ENCODE assay signal across 29 mouse cellular contexts in genomic region chr1:172159970-172160369, GRCm38 (mm10). TPM values are rescaled to one million over a fixed set of nuclear protein-coding genes. Genes with fewer than 3 reads are reported as not detected.
DNase-seq lines count a peak whose midpoint lies in the region; ATAC-seq and TF ChIP-seq lines count a peak whose summit lies in the region.
"Had no signal": no experiment of that assay in that cellular context is flagged by ENCODE, and none has a peak within 500 bp of the region (broad histone marks: within the 10 kb centered on the region; RNA-seq: fewer than 3 reads in every experiment).

No protein-coding gene starts in this region.

- DNase-seq in heart, adult 9 months (ENCODE audit: low spot score in 2 of 2), result no peak
- DNase-seq in heart, postnatal 0 days (ENCODE audit: low spot score), result no peak
- no peak for DNase-seq in heart, adult 18-20 months
- DNase-seq in lung, embryonic 14.5 days, result peak; percentile 30
- DNase-seq in lung, postnatal 0 days (ENCODE audit: low spot score), result no peak
- DNase-seq: adrenal gland, postnatal 25 days; B cell, adult 2 months; cerebellum, adult 11-12 months; cerebellum, adult 9-11 months; embryo, embryonic 11 days; kidney, adult 11 months; kidney, postnatal 25 days; lung, adult 18-20 months; lung, postnatal 14 days; retina, postnatal 1 day; right cerebral cortex, postnatal 14 days; thymus, postnatal 4 days had no signal

- WGBS in heart, embryonic 12.5 days, result 34% methylated on average over 4 of the region's 4 CpGs
- WGBS in heart, postnatal 0 days, result 21% methylated on average over 4 of the region's 4 CpGs
- WGBS in lung, embryonic 14.5 days, result 6% methylated on average over 4 of the region's 4 CpGs
- 8% methylated on average over 4 of the region's 4 CpGs for WGBS in lung, postnatal 0 days

- no peak for ATAC-seq in heart, embryonic 12.5 days (ENCODE audit: insufficient number of reproducible peaks, low FRiP score)
- no peak for ATAC-seq in heart, postnatal 0 days (ENCODE audit: insufficient read depth, low read depth)
- no peak for ATAC-seq in lung, embryonic 14.5 days (ENCODE audit: insufficient read depth)
- ATAC-seq in lung, postnatal 0 days, result no peak
- no peak for ATAC-seq in megakaryocyte-erythroid progenitor cell, adult 5-6 weeks (replicated peaks; ENCODE audit: low FRiP score, low TSS enrichment, poor library complexity, severe bottlenecking)
- ATAC-seq: forebrain, embryonic 14.5 days; hindbrain, embryonic 16.5 days; liver, embryonic 12.5 days; midbrain, embryonic 15.5 days had no signal

- no peak overlapping the region for H3K9ac ChIP-seq in heart, embryonic 12.5 days
- H3K9ac ChIP-seq in heart, postnatal 0 days (replicated peaks; ENCODE audit: low read depth, low read length), result no peak overlapping the region
- H3K9ac ChIP-seq in lung, embryonic 14.5 days, result no peak overlapping the region
- H3K9ac ChIP-seq in lung, postnatal 0 days (replicated peaks; ENCODE audit: low read depth), result no peak overlapping the region
- H3K9ac ChIP-seq: embryonic facial prominence, embryonic 12.5 days; kidney, embryonic 15.5 days; limb, embryonic 13.5 days; liver, embryonic 12.5 days; midbrain, embryonic 15.5 days; neural tube, embryonic 15.5 days had no signal

- no peaks in the 10 kb centered on the region for H3K9me3 ChIP-seq in heart, embryonic 12.5 days (replicated peaks)
- no peaks in the 10 kb centered on the region for H3K9me3 ChIP-seq in heart, postnatal 0 days (replicated peaks; ENCODE audit: control insufficient read depth, low read length)
- no peaks in the 10 kb centered on the region for H3K9me3 ChIP-seq in lung, embryonic 14.5 days (ENCODE audit: low read depth, low read length)
- no peaks in the 10 kb centered on the region for H3K9me3 ChIP-seq in lung, postnatal 0 days (ENCODE audit: low read length)
- H3K9me3 ChIP-seq: embryonic facial prominence, embryonic 12.5 days; kidney, embryonic 15.5 days; limb, embryonic 13.5 days; liver, embryonic 12.5 days; midbrain, embryonic 10.5 days; midbrain, embryonic 15.5 days; neural tube, embryonic 15.5 days had no signal

- H3K27ac ChIP-seq in heart, embryonic 12.5 days (ENCODE audit: poor library complexity, severe bottlenecking), result peak overlapping the region; percentile 81
- peak overlapping the region; percentile 83 for H3K27ac ChIP-seq in heart, postnatal 0 days (ENCODE audit: low read depth)
- no peak overlapping the region for H3K27ac ChIP-seq in lung, embryonic 14.5 days (ENCODE audit: low read depth)
- no peak overlapping the region for H3K27ac ChIP-seq in lung, postnatal 0 days (ENCODE audit: low read length)
- H3K27ac ChIP-seq: embryonic facial prominence, embryonic 12.5 days; kidney, embryonic 15.5 days; limb, embryonic 13.5 days; liver, embryonic 12.5 days; midbrain, embryonic 10.5 days; midbrain, embryonic 15.5 days; neural tube, embryonic 15.5 days had no signal

- peaks cover 22% of the 10 kb centered on the region for H3K36me3 ChIP-seq in heart, embryonic 12.5 days
- peaks cover 27% of the 10 kb centered on the region for H3K36me3 ChIP-seq in heart, postnatal 0 days (replicated peaks; ENCODE audit: control insufficient read depth, insufficient read depth, low read length)
- peaks cover 38% of the 10 kb centered on the region for H3K36me3 ChIP-seq in lung, embryonic 14.5 days (ENCODE audit: insufficient read depth)
- H3K36me3 ChIP-seq in lung, postnatal 0 days (ENCODE audit: insufficient read depth, low read length), result 0 out of 2 replicates have a peak, but pooled peaks cover 3% of the 10 kb centered on the region

- TF ChIP-seq EP300 in heart, postnatal 0 days (IDR thresholded peaks at IDR 0.05; ENCODE audit: low read depth), result no peak
- no peak for TF ChIP-seq EP300 in lung, postnatal 0 days (IDR thresholded peaks at IDR 0.05)

- H3K4me3 ChIP-seq in heart, embryonic 12.5 days, result no peak overlapping the region
- H3K4me3 ChIP-seq in heart, postnatal 0 days (ENCODE audit: low read depth, low read length), result no peak overlapping the region
- H3K4me3 ChIP-seq in lung, embryonic 14.5 days (ENCODE audit: low read depth, low read length), result no peak overlapping the region
- H3K4me3 ChIP-seq in lung, postnatal 0 days (ENCODE audit: low read depth, low read length), result no peak overlapping the region
- H3K4me3 ChIP-seq: embryonic facial prominence, embryonic 12.5 days; kidney, embryonic 15.5 days; layer of hippocampus, adult 2 months; limb, embryonic 13.5 days; liver, embryonic 12.5 days; midbrain, embryonic 10.5 days; midbrain, embryonic 15.5 days; neural tube, embryonic 15.5 days had no signal

- H3K4me2 ChIP-seq in heart, embryonic 12.5 days, result peak overlapping the region; percentile 33; the same call in 1 of the 2 replicates
- 0 out of 2 replicates have a peak overlapping the region, but pooled peaks have one; percentile 25 for H3K4me2 ChIP-seq in heart, postnatal 0 days (ENCODE audit: low read depth, low read length)
- no peak overlapping the region for H3K4me2 ChIP-seq in lung, embryonic 14.5 days
- no peak overlapping the region for H3K4me2 ChIP-seq in lung, postnatal 0 days (replicated peaks; ENCODE audit: low read depth, low read length)
- H3K4me2 ChIP-seq: embryonic facial prominence, embryonic 12.5 days; kidney, embryonic 15.5 days; limb, embryonic 13.5 days; liver, embryonic 12.5 days; midbrain, embryonic 15.5 days; neural tube, embryonic 15.5 days had no signal

- no peaks in the 10 kb centered on the region for H3K27me3 ChIP-seq in heart, embryonic 12.5 days (replicated peaks)
- no peaks in the 10 kb centered on the region for H3K27me3 ChIP-seq in heart, postnatal 0 days (ENCODE audit: control insufficient read depth, insufficient read depth, low read length)
- H3K27me3 ChIP-seq in lung, embryonic 14.5 days (ENCODE audit: insufficient read depth, low read length), result no peaks in the 10 kb centered on the region
- no peaks in the 10 kb centered on the region for H3K27me3 ChIP-seq in lung, postnatal 0 days (replicated peaks; ENCODE audit: insufficient read depth, low read length)
- H3K27me3 ChIP-seq: embryonic facial prominence, embryonic 12.5 days; kidney, embryonic 15.5 days; limb, embryonic 13.5 days; liver, embryonic 12.5 days; midbrain, embryonic 15.5 days; neural tube, embryonic 15.5 days had no signal

- peaks cover 22% of the 10 kb centered on the region for H3K4me1 ChIP-seq in heart, embryonic 12.5 days (replicated peaks)
- peaks cover 15% of the 10 kb centered on the region for H3K4me1 ChIP-seq in heart, postnatal 0 days (ENCODE audit: control insufficient read depth, insufficient read depth)
- H3K4me1 ChIP-seq in lung, embryonic 14.5 days (ENCODE audit: insufficient read depth), result no peaks in the 10 kb centered on the region
- no peaks in the 10 kb centered on the region for H3K4me1 ChIP-seq in lung, postnatal 0 days (ENCODE audit: insufficient read depth, low read depth, low read length)
- H3K4me1 ChIP-seq: embryonic facial prominence, embryonic 12.5 days; limb, embryonic 13.5 days had no signal

- TF ChIP-seq CTCF in heart, postnatal 0 days (IDR thresholded peaks at IDR 0.05; ENCODE audit: low read depth), result no peak
- no peak for TF ChIP-seq CTCF in lung, embryonic 14.5 days (IDR thresholded peaks at IDR 0.05; ENCODE audit: low read depth)
- TF ChIP-seq CTCF in lung, postnatal 0 days (IDR thresholded peaks at IDR 0.05), result no peak

RNA-seq across cellular contexts. Expression of gene Dcaf8, which starts 12.1 kb away (rescaled TPM):
- 123 and 125 TPM in 2 replicates for polyA plus RNA-seq in heart, embryonic 12.5 days (2016; fragmentation: Nextera tagmentation; extraction: Ambion mirVana)
- total RNA-seq in heart, postnatal 0 days (2014; rRNA removed; ENCODE audit: low replicate concordance), result 119 and 129 TPM in 2 replicates
- 116 and 119 TPM in 2 replicates for polyA plus RNA-seq in heart, postnatal 0 days (2015; fragmentation: Nextera tagmentation; extraction: Ambion mirVana)
- 100 to 1,000 TPM; 110 to 119 TPM for total RNA-seq in heart, adult 18-20 months (2021)
- polyA plus RNA-seq in lung, embryonic 14.5 days (2014; fragmentation: Nextera tagmentation; extraction: Ambion mirVana), result 108 and 111 TPM in 2 replicates
- polyA plus RNA-seq in lung, postnatal 0 days (2015; fragmentation: Nextera tagmentation; extraction: Ambion mirVana), result 93.7 and 96.6 TPM in 2 replicates
- 106 and 110 TPM in 2 replicates for total RNA-seq in megakaryocyte-erythroid progenitor cell, adult 5-6 weeks (2014; fragmentation: Nextera tagmentation)
- 132 and 142 TPM in 2 replicates for total RNA-seq in megakaryocyte-erythroid progenitor cell, adult 5-6 weeks (2017)

RNA-seq across cellular contexts. Expression of gene Pex19, which starts 33.4 kb away (rescaled TPM):
- 133 and 139 TPM in 2 replicates for polyA plus RNA-seq in heart, embryonic 12.5 days (2016; fragmentation: Nextera tagmentation; extraction: Ambion mirVana)
- 157 and 250 TPM in 2 replicates for total RNA-seq in heart, postnatal 0 days (2014; rRNA removed; ENCODE audit: low replicate concordance)
- 155 and 161 TPM in 2 replicates for polyA plus RNA-seq in heart, postnatal 0 days (2015; fragmentation: Nextera tagmentation; extraction: Ambion mirVana)
- total RNA-seq in heart, adult 18-20 months (2021), result 100 to 1,000 TPM; 116 to 143 TPM
- 110 and 112 TPM in 2 replicates for polyA plus RNA-seq in lung, embryonic 14.5 days (2014; fragmentation: Nextera tagmentation; extraction: Ambion mirVana)
- 74.5 and 74.9 TPM in 2 replicates for polyA plus RNA-seq in lung, postnatal 0 days (2015; fragmentation: Nextera tagmentation; extraction: Ambion mirVana)
- total RNA-seq in megakaryocyte-erythroid progenitor cell, adult 5-6 weeks (2014; fragmentation: Nextera tagmentation), result 31.6 and 53.9 TPM in 2 replicates
- 45.1 and 48.2 TPM in 2 replicates for total RNA-seq in megakaryocyte-erythroid progenitor cell, adult 5-6 weeks (2017)

RNA-seq across cellular contexts. Expression of gene Pea15a, which starts 46.6 kb away (rescaled TPM):
- polyA plus RNA-seq in heart, embryonic 12.5 days (2016; fragmentation: Nextera tagmentation; extraction: Ambion mirVana), result 156 and 164 TPM in 2 replicates
- total RNA-seq in heart, postnatal 0 days (2014; rRNA removed; ENCODE audit: low replicate concordance), result 78.3 and 105 TPM in 2 replicates
- polyA plus RNA-seq in heart, postnatal 0 days (2015; fragmentation: Nextera tagmentation; extraction: Ambion mirVana), result 99.2 and 99.3 TPM in 2 replicates
- 10 to 100 TPM; 57.4 to 69.9 TPM for total RNA-seq in heart, adult 18-20 months (2021)
- 128 and 140 TPM in 2 replicates for polyA plus RNA-seq in lung, embryonic 14.5 days (2014; fragmentation: Nextera tagmentation; extraction: Ambion mirVana)
- 114 and 118 TPM in 2 replicates for polyA plus RNA-seq in lung, postnatal 0 days (2015; fragmentation: Nextera tagmentation; extraction: Ambion mirVana)
- 0.50 and 4.7 TPM in 2 replicates for total RNA-seq in megakaryocyte-erythroid progenitor cell, adult 5-6 weeks (2014; fragmentation: Nextera tagmentation)
- total RNA-seq in megakaryocyte-erythroid progenitor cell, adult 5-6 weeks (2017), result 2.0 TPM in 1 of 2 replicates, not detected in the other

RNA-seq across cellular contexts. Expression of gene Casq1, which starts 59.7 kb away (rescaled TPM):
- polyA plus RNA-seq in heart, embryonic 12.5 days (2016; fragmentation: Nextera tagmentation; extraction: Ambion mirVana), result 182 and 185 TPM in 2 replicates
- 61.2 and 68.0 TPM in 2 replicates for total RNA-seq in heart, postnatal 0 days (2014; rRNA removed; ENCODE audit: low replicate concordance)
- 60.3 and 65.0 TPM in 2 replicates for polyA plus RNA-seq in heart, postnatal 0 days (2015; fragmentation: Nextera tagmentation; extraction: Ambion mirVana)
- total RNA-seq in heart, adult 18-20 months (2021), result 1 to 10 TPM; 2.2 to 2.7 TPM
- polyA plus RNA-seq in lung, embryonic 14.5 days (2014; fragmentation: Nextera tagmentation; extraction: Ambion mirVana), result 5.0 and 5.9 TPM in 2 replicates
- 2.5 TPM in 2 replicates for polyA plus RNA-seq in lung, postnatal 0 days (2015; fragmentation: Nextera tagmentation; extraction: Ambion mirVana)
- not detected in 2 replicates for total RNA-seq in megakaryocyte-erythroid progenitor cell, adult 5-6 weeks (2014; fragmentation: Nextera tagmentation)
- total RNA-seq in megakaryocyte-erythroid progenitor cell, adult 5-6 weeks (2017), result not detected in 2 replicates
- total RNA-seq: adrenal gland, postnatal 25 days had no signal

Comparison
In these comparisons a context has a peak if more than half of its experiments do, and no peak if none do; other contexts are left out.
1. H3K27ac ChIP-seq: peak in heart, embryonic 12.5 days (single experiment) and heart, postnatal 0 days (single experiment); none in lung, embryonic 14.5 days (single experiment) and lung, postnatal 0 days (single experiment).
2. H3K4me2 ChIP-seq: peak in heart, embryonic 12.5 days (single experiment) and heart, postnatal 0 days (single experiment); none in lung, embryonic 14.5 days (single experiment) and lung, postnatal 0 days (single experiment).